Mouse (Mus musculus) heart, postnatal 0 days (tissue): ENCODE data around the gene Ptbp3. TPM values are rescaled to one million over a fixed set of nuclear protein-coding genes. Genes with fewer than 3 reads are reported as not detected.

ENCODE experiments used
- ATAC-seq: fragments of 200-750 bp; cut with Nextera tagmentation; 2 replicates; pipeline ENCODE4 v1.8.0; 2017; ENCODE audit warnings: low read depth, moderate number of reproducible peaks, moderate library complexity; ENCODE audit not compliant: insufficient read depth
- DNase-seq: peaks from one replicate; pipeline ENCODE4 v3.0.0-alpha.2; 2016; ENCODE audit warnings: low spot score
- H3K27ac ChIP-seq: fragments of 300-500 bp; sonication (generic); 2 replicates; pipeline ENCODE4 v1.5.1; 2014; ENCODE audit warnings: low read depth, mild to moderate bottlenecking
- H3K27me3 ChIP-seq: fragments of 300-500 bp; sonication (generic); 2 replicates; pipeline ENCODE4 v1.6.1; 2014; ENCODE audit warnings: low read length, mixed read lengths; ENCODE audit not compliant: control insufficient read depth, insufficient read depth
- H3K36me3 ChIP-seq: fragments of 300-500 bp; sonication (generic); replicated peaks from 2 replicates; pipeline ENCODE4 v1.6.1; 2014; ENCODE audit warnings: low read length, mixed read lengths; ENCODE audit not compliant: control insufficient read depth, insufficient read depth
- H3K4me1 ChIP-seq: fragments of 300-500 bp; sonication (generic); 2 replicates; pipeline ENCODE4 v1.6.1; 2014; ENCODE audit warnings: antibody characterized with exemption; ENCODE audit not compliant: control insufficient read depth, insufficient read depth
- H3K4me2 ChIP-seq: fragments of 300-500 bp; sonication (generic); 2 replicates; pipeline ENCODE4 v1.6.1; 2014; ENCODE audit warnings: low read depth, mild to moderate bottlenecking, low read length, moderate library complexity
- H3K4me3 ChIP-seq: fragments of 300-500 bp; sonication (generic); 2 replicates; pipeline ENCODE4 v1.5.1; 2014; ENCODE audit warnings: low read depth, low read length
- H3K9ac ChIP-seq: fragments of 300-500 bp; sonication (generic); replicated peaks from 2 replicates; pipeline ENCODE4 v1.6.1; 2014; ENCODE audit warnings: low read depth, low read length, mixed read lengths
- H3K9me3 ChIP-seq: fragments of 300-500 bp; sonication (generic); replicated peaks from 2 replicates; pipeline ENCODE4 v1.6.1; 2016; ENCODE audit warnings: low read length; ENCODE audit not compliant: control insufficient read depth
- CTCF ChIP-seq: IDR thresholded peaks from 2 replicates; pipeline ENCODE4 v1.5.1; 2016; ENCODE audit warnings: antibody characterized with exemption, control low read depth, low read depth
- EP300 ChIP-seq: IDR thresholded peaks from 2 replicates; pipeline ENCODE4 v1.6.1; 2016; ENCODE audit warnings: antibody characterized with exemption, low read depth
- WGBS: fragments of 180-500 bp; shearing (Covaris S2); extraction: QIAGEN DNeasy Blood & Tissue Kit; methylation state at CpG from one replicate; pipeline ENCODE4 v1.1.7; 2014; 5-methylcytosine and 5-hydroxymethylcytosine counted together
- polyA plus RNA-seq: library from polyadenylated mRNA; unstranded; fragments of >200 nt; fragmentation: Nextera tagmentation; extraction: Ambion mirVana; gene quantifications from 2 replicates; pipeline ENCODE4 v1.2.1, GENCODE M21; 2015
- total RNA-seq: library from RNA; depleted of rRNA; stranded (reverse); fragments of >200 nt; gene quantifications from 2 replicates; pipeline ENCODE4 v1.2.3, GENCODE M21; 2014; ENCODE audit warnings: low replicate concordance

Gene Ptbp3
- total and polyA plus RNA-seq, 2 experiments from 2014 or later = 15.3 to 61.4 TPM

DNA sequence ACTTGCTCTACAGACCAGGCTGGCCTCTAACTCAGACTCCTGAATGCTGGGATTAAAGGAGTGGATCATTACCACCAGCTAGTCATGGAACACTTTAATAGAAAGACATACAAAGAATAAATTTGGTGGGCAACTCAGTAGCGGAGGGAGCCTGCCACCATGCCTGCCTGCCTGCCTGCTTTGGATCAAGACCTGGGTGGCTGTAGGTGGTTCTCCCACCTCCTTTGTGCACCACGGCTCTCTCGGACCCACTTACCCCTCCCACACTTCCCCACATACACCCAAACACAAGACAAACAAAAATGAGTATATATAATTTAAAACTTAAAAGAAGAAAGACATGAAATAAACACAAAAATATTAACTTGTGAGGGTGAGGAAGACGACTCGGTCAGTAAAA lies 92.1 kb downstream of the Ptbp3 start:
- 89% methylated on average over 5 of the region's 5 CpGs for WGBS
- Histone ChIP-seq H3K4me1 (peaks cover 9% of the 10 kb centered on the region; the same call in 1 of the 2 replicates), H3K9me3 (no peaks in the 10 kb centered on the region), H3K9ac (no peak overlapping the region), H3K4me2 (no peak overlapping the region), H3K27me3 (no peaks in the 10 kb centered on the region), H3K4me3 (no peak overlapping the region), H3K36me3 (no peaks in the 10 kb centered on the region), H3K27ac (no peak overlapping the region)
- ATAC-seq (no peak), DNase-seq (no peak)
- TF ChIP-seq EP300 (no peak), CTCF (no peak)

GRCm38 (mm10) chr4:59455465-59455864 lies 93.7 kb downstream of the Ptbp3 start:
- no peak for DNase-seq
- Histone ChIP-seq H3K27me3 (no peaks in the 10 kb centered on the region), H3K27ac (no peak overlapping the region), H3K4me3 (no peak overlapping the region), H3K9me3 (no peaks in the 10 kb centered on the region), H3K4me1 (no peaks in the 10 kb centered on the region), H3K9ac (no peak overlapping the region), H3K36me3 (no peaks in the 10 kb centered on the region), H3K4me2 (no peak overlapping the region)
- 56% methylated on average over 2 of the region's 2 CpGs for WGBS
- TF ChIP-seq CTCF (no peak), EP300 (no peak)
- no peak for ATAC-seq

- no peak for ATAC-seq
- DNase-seq = no peak
- no peaks in the 10 kb centered on the region for H3K4me1 ChIP-seq
- no peaks in the 10 kb centered on the region for H3K36me3 ChIP-seq
- no peak overlapping the region for H3K9ac ChIP-seq
- no peak overlapping the region for H3K27ac ChIP-seq
- no peaks in the 10 kb centered on the region for H3K27me3 ChIP-seq
- H3K4me2 ChIP-seq = no peak overlapping the region
- H3K9me3 ChIP-seq = no peaks in the 10 kb centered on the region
- TF ChIP-seq EP300 (no peak), CTCF (no peak)
- WGBS = 65% methylated on average over 3 of the region's 3 CpGs
- no peak overlapping the region for H3K4me3 ChIP-seq
These were observed 95.1 kb downstream of the Ptbp3 start for GRCm38 (mm10) chr4:59454046-59454445.

DNA sequence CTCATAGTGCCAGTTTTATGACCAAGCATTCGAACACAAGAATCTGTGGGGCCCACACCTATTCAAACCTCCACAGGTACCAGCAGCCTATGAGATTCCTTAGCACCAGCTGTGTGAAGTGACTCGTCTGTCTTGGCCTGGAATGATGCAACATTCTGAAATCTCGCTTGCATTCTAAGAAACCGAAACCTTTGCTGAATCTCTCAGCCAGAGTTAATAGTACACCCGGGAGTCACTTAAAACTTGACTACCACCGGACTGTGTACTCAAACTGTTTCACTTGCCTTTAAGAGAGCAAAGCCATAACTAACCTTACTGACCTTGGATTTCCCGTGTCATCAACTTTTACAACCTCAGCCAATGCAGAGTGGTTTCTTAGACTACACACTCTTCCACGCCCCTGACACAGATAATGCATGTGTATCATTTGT lies 96.6 kb downstream of the Ptbp3 start:
- DNase-seq = no peak
- no peak for ATAC-seq
- no peaks in the 10 kb centered on the region for H3K36me3 ChIP-seq
- no peak overlapping the region for H3K4me3 ChIP-seq
- no peaks in the 10 kb centered on the region for H3K27me3 ChIP-seq
- H3K4me1 ChIP-seq = no peaks in the 10 kb centered on the region
- no peak overlapping the region for H3K4me2 ChIP-seq
- TF ChIP-seq CTCF = no peak
- TF ChIP-seq EP300 = no peak
- WGBS = 80% methylated on average over 8 of the region's 8 CpGs
- no peak overlapping the region for H3K9ac ChIP-seq
- no peak overlapping the region for H3K27ac ChIP-seq
- H3K9me3 ChIP-seq = no peaks in the 10 kb centered on the region

GRCm38 (mm10) chr4:59450906-59451305 lies 98.3 kb downstream of the Ptbp3 start:
- H3K36me3 ChIP-seq = no peaks in the 10 kb centered on the region
- 91% methylated on average over 3 of the region's 3 CpGs for WGBS
- no peaks in the 10 kb centered on the region for H3K27me3 ChIP-seq
- H3K4me3 ChIP-seq = no peak overlapping the region
- no peak for DNase-seq
- H3K27ac ChIP-seq = no peak overlapping the region
- H3K9me3 ChIP-seq = no peaks in the 10 kb centered on the region
- no peaks in the 10 kb centered on the region for H3K4me1 ChIP-seq
- TF ChIP-seq CTCF (no peak), EP300 (no peak)
- H3K9ac ChIP-seq = no peak overlapping the region
- no peak overlapping the region for H3K4me2 ChIP-seq
- no peak for ATAC-seq

- H3K27me3 ChIP-seq = no peaks in the 10 kb centered on the region
- H3K9ac ChIP-seq = no peak overlapping the region
- no peak overlapping the region for H3K27ac ChIP-seq
- H3K4me2 ChIP-seq = no peak overlapping the region
- H3K4me1 ChIP-seq = 0 out of 2 replicates have a peak, but pooled peaks cover 3% of the 10 kb centered on the region
- WGBS = 80% methylated on average over 6 of the region's 6 CpGs
- DNase-seq (no peak), ATAC-seq (no peak)
- no peak overlapping the region for H3K4me3 ChIP-seq
- no peaks in the 10 kb centered on the region for H3K9me3 ChIP-seq
- TF ChIP-seq EP300 (no peak), CTCF (no peak)
- no peaks in the 10 kb centered on the region for H3K36me3 ChIP-seq
These were observed 98.8 kb downstream of the Ptbp3 start for GRCm38 (mm10) chr4:59450234-59450854.
